Mouse (Mus musculus) hindbrain, embryonic 15.5 days (tissue): Measurements from ENCODE around the gene Sgms2. TPM values are rescaled to one million over a fixed set of nuclear protein-coding genes. Genes with fewer than 3 reads are reported as not detected.
A peak's percentile ranks its signal among the peaks of the same experiment; 100 is the strongest.

Experiments used
- ATAC-seq: fragments of 200-750 bp; cut with Nextera tagmentation; 2 replicates; pipeline ENCODE4 v1.8.0; 2017; ENCODE audit warnings: low read depth, moderate number of reproducible peaks, moderate TSS enrichment; ENCODE audit not compliant: low FRiP score
- H3K27ac ChIP-seq: fragments of 300-500 bp; sonication (generic); replicated peaks from 2 replicates; pipeline ENCODE4 v1.5.1; 2015; ENCODE audit warnings: mild to moderate bottlenecking, inconsistent platforms
- H3K27me3 ChIP-seq: fragments of 300-500 bp; sonication (generic); 2 replicates; pipeline ENCODE4 v1.6.1; 2015; ENCODE audit warnings: control low read depth, inconsistent platforms
- H3K36me3 ChIP-seq: fragments of 300-500 bp; sonication (generic); 2 replicates; pipeline ENCODE4 v1.6.1; 2015; ENCODE audit warnings: control low read depth, inconsistent platforms
- H3K4me1 ChIP-seq: fragments of 300-500 bp; sonication (generic); replicated peaks from 2 replicates; pipeline ENCODE4 v1.6.1; 2015; ENCODE audit warnings: control low read depth, inconsistent platforms
- H3K4me2 ChIP-seq: fragments of 300-500 bp; sonication (generic); 2 replicates; pipeline ENCODE4 v1.6.1; 2015; ENCODE audit warnings: moderate library complexity, mild to moderate bottlenecking, inconsistent platforms
- H3K4me3 ChIP-seq: fragments of 300-500 bp; sonication (generic); 2 replicates; pipeline ENCODE4 v1.5.1; 2015; ENCODE audit warnings: mild to moderate bottlenecking, inconsistent platforms
- H3K9ac ChIP-seq: fragments of 300-500 bp; sonication (generic); 2 replicates; pipeline ENCODE4 v1.6.1; 2015; ENCODE audit warnings: inconsistent platforms
- H3K9me3 ChIP-seq: fragments of 300-500 bp; sonication (generic); 2 replicates; pipeline ENCODE4 v1.6.1; 2016; ENCODE audit warnings: control low read depth, inconsistent platforms
- WGBS: fragments of 180-500 bp; shearing (Covaris S2); methylation state at CpG from one replicate; pipeline ENCODE4 v1.1.7; 2015; 5-methylcytosine and 5-hydroxymethylcytosine counted together
- polyA plus RNA-seq: library from polyadenylated mRNA; unstranded; fragments of >200 nt; fragmentation: Nextera tagmentation; extraction: Ambion mirVana; gene quantifications from 2 replicates; pipeline ENCODE4 v1.2.1, GENCODE M21; 2015

The Sgms2 gene
- polyA plus RNA-seq, 1 experiment from 2014 or later, result 2.4 TPM

DNA sequence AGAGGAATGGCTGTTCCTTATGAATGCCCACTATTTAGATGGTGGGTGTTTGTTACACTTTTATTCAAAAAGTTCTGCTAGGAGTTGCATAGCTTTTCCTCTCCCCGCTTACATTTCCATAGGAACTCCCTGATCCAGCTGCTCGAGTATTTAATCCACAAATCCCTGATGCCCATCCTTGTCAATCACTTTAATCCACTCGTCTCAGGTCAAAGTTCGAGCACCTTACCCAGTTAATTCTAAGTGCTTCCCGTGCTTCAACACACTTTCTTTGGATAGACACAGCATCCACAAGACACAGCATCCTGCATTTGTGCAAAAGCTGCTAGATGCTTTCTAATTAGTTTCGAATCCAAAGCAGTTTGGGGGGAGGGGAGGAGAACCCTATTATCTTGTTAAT lies 220.8 kb downstream of the Sgms2 start:
- peak overlapping the region; percentile 74 for H3K4me2 ChIP-seq
- ATAC-seq, result no peak
- H3K27ac ChIP-seq, result no peak overlapping the region
- H3K36me3 ChIP-seq, result no peaks in the 10 kb centered on the region
- 49% methylated on average over 6 of the region's 6 CpGs for WGBS
- H3K4me3 ChIP-seq, result no peak overlapping the region
- H3K27me3 ChIP-seq, result peaks cover 5% of the 10 kb centered on the region; the same call in 1 of the 2 replicates
- H3K4me1 ChIP-seq, result peaks cover 8% of the 10 kb centered on the region
- H3K9ac ChIP-seq, result no peak overlapping the region
- H3K9me3 ChIP-seq, result no peaks in the 10 kb centered on the region

Other genes with a start within 250 kb of the Sgms2 start
- gene Hadh, start 219.3 kb downstream of the Sgms2 start, polyA plus RNA-seq, result 25.6 and 26.9 TPM in 2 replicates
- 8.5 and 9.2 TPM in 2 replicates for gene Cyp2u1, start 188.2 kb downstream of the Sgms2 start, polyA plus RNA-seq
- 119 and 123 TPM in 2 replicates for gene Papss1, start 73.4 kb upstream of the Sgms2 start, polyA plus RNA-seq